Mouse (Mus musculus): ENCODE data around the gene Gnl3l. TPM values are rescaled to one million over a fixed set of nuclear protein-coding genes. Genes with fewer than 3 reads are reported as not detected.

Gene Gnl3l
- 10 to 100 TPM; 60.1 to 75.5 TPM for total RNA-seq (2021)
- long read RNA-seq, experiment 1, full-length matches to known transcripts = 8 of 11 reads
- long read RNA-seq, experiment 1, partial matches to known transcripts = 0 of 11 reads
- long read RNA-seq, experiment 1, other reads (novel, unspliced or antisense) = 3 of 11 reads
- long read RNA-seq, experiment 2, full-length matches to known transcripts = 2 of 10 reads
- long read RNA-seq, experiment 2, partial matches to known transcripts = 3 of 10 reads
- long read RNA-seq, experiment 2, other reads (novel, unspliced or antisense) = 5 of 10 reads

- DNase-seq (ENCODE audit: low spot score in 2 of 2) = peak; percentile 71 to 80
Observed at GRCm38 (mm10) chrX:151016938-151017877, at the start of gene Gnl3l. Gene Gnl3l, minus strand, starts transcription at chrX:151017322.

DNA sequence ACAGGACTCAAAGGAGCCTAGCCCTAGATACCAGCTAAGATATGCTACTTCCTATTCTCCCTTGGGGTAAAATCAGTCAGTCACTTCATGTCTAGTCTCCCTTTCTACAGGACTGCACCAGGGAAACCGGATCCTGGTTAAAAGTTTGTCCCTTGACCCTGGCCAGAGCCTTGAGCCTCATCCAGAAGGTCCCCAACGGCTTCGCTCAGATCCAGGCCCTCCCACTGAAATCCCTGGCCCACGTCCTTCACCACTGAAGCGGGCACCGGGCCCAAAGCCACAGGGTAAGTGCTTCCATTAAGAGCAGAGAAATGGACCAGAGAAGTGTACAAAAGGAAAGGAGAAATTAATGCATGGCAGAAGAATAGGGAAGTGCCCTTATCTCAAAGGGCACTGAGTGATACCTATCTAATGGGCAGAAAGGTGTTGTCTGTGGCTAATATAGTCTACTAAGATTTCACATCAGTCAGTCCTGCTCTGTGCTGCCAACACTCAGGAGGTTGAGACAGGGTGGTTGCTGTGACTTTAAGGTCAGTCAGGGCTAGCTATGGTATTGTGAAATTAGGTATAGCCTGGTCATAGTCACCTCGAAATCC lies 49.0 kb upstream of the Gnl3l start:
- no peak for DNase-seq (ENCODE audit: low spot score in 2 of 2)

DNA sequence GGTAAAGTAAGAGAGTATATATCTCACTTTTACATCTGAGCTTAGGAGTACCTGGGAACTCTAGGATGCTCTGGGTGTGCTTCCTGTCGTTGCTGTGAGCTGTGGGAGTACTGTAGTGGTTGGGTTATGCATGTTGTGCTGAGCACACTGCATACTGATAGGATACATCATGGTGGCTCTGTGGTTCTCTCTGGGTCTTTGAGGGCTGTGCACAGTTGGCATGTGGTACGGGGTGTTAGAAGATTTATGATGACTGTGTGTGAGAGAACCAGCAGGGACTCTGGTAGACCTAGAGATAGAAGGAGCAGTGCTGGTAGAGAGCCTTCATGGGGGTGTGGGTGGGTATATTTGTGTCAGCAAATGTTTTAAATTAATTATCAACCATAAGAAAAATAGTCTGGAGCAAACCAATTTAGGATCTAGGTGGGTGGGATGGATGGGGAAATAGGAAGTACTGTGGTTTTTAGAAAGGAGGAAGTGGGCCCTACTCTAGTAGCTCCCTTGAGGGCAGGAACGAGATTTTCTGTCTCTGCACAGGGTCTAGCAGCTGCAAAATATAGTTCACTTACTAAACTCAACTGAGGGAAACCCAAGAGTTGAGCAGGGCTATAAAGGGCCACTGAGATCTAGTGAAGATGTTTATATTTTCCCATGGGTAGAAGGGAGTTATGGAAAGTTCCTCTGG lies 44.6 kb upstream of the Gnl3l start:
- no peak for DNase-seq (ENCODE audit: low spot score in 2 of 2)

DNA sequence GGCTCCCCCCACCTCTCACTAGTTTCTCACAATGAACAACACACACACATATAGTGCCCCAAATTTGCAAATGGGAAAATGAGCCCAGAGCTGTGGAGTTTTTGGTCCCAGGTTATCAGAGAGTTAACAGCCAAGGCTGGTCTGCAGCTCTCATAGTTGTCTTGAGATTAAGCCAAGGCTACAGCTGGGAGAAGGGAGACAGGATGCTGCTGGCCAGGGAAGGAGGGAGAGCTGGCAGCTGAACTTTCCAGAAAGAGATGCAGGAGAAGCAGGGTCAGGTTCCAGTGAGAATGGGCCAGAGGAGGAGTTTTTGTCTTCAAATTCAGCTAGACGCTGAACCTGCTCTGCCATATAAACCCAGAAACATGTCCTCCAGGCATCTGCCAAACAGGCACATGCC lies 42.2 kb upstream of the Gnl3l start:
- DNase-seq (ENCODE audit: low spot score in 2 of 2) = no peak

DNA sequence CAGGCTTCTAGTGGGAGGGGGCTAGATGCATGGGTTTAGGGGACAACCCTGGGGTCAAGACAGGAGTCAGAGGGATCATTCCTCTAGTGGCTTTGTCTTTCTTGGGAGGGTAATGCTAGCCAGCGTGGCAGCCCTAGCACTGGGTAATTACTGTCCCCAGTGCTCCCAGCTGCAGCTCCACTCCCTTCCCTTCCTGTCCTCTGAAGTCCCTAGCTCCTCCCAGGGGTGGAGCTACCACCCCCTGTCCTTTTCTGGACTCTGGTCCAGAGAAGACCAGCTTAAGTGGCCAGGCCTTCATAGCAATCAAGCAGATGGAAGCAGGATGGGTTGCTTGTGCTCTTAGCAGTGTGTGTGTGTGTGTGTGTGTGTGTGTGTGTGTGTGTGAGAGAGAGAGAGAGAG lies 38.4 kb upstream of the Gnl3l start:
- DNase-seq (ENCODE audit: low spot score in 2 of 2) = no peak

GRCm38 (mm10) chrX:151054489-151054888 lies 37.4 kb upstream of the Gnl3l start:
- DNase-seq (ENCODE audit: low spot score in 2 of 2) = no peak

GRCm38 (mm10) chrX:151050337-151050736 lies 33.2 kb upstream of the Gnl3l start:
- DNase-seq (ENCODE audit: low spot score in 2 of 2) = peak in 1 of 2 experiments; percentile 17

DNA sequence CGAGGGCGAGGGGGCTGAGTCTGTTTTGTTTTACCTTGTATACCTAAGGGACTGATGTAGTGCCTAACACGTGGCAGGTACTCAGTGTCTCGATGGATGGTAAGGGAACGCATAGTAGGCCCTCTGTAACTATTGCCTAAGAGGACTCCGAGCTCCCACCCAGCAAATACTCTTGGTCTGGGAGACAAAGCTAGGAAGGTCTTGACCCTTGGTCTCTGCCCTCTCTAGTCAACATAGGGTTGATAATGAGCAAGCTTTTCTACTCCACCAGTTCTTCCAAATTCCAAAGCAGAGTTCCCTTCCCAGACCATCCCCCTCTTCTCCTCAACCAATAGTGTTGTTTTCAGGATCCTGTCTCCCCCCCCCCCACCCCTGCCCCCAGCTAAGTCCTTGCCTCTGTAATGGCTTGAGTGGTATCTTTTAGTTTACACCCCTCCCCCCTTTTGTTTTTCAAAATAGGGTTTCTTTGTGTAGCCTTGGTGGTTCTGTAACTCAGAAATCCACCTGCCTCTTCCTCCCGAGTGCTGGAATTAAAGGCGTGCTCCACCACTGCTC lies 32.6 kb upstream of the Gnl3l start:
- no peak for DNase-seq (ENCODE audit: low spot score in 2 of 2)

- DNase-seq (ENCODE audit: low spot score in 2 of 2) = peak; percentile 30 to 39
Observed at GRCm38 (mm10) chrX:151047431-151048058, 30.4 kb upstream of the Gnl3l start.

DNA sequence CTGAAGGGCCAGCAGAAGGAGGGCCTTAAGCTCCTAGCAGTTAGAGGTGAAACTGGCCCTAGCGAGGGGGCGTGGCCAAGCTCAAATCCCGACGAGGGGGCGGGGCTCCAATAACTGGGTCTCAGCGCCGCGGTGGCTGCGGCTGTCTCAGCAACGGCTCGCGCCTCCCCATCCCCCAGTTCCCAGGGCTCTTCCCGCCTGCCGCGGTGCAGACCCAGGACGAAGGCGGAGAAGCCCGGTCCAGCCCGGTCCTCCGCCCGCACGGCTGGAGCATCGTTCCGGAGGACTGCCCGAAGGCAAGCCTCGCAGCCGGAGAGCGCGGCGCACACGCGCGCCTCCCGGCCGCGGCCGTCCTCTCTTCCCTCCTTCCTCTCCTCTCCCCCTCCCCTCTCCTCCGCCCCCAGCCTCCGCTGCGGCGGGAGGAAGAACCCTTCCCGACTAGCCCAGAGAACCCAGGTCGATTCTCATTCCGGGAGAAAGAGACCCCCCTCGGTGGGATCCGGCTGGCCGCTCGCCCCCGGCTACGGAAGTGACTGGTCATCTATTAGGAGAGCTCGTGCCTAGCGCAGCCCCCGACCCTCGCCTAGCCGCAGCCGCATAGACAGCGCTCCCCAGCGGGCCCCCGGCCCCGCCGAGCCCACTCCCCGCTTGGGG lies 29.8 kb upstream of the Gnl3l start:
- peak; percentile 76 to 82 for DNase-seq (ENCODE audit: low spot score in 2 of 2)

DNA sequence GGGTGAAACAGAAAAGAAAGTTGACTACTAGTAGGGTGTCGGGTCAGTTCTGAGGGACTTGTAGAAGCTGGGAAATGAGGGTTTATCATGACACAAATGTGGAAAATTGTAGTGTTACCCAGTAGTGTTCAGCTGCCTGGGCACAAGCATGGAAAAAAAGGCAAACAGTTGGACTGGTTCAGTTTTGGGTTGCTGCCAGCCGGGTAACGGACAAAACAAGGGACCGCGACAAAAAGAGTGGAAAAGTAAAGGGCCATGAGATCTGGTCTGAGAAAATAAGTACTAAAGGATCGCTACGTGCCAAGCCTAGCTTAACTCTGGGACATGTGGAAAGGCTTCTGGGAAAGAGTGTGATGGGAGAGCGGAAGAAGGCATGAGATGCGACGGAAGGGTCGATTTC lies 29.2 kb upstream of the Gnl3l start:
- DNase-seq (ENCODE audit: low spot score in 2 of 2) = no peak

GRCm38 (mm10) chrX:151045850-151046249 lies 28.7 kb upstream of the Gnl3l start, which contains the start of gene Fgd1:
Gene Fgd1, plus strand, starts transcription at chrX:151046150.
- DNase-seq (ENCODE audit: low spot score in 2 of 2) = no peak

DNA sequence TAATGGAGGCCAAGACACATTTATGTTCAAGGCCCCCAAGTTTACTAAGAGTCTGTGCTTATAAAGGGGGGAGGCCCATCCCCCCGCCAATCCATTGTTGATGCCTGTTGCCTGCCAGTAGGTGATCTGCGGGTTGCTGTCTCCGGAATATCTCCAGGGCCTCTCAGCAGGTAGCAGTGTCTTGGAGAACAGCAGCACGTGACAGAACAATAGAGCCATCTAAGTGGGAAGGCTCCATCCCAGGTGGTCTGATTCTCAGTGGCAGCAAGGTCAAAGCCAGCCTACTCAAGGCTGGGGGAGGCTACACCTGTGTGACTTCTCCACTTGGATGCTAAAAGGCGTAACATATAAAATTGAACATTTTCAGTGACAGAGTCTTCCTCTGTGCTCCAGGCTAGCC lies 24.1 kb upstream of the Gnl3l start:
- DNase-seq (ENCODE audit: low spot score in 2 of 2) = no peak

DNA sequence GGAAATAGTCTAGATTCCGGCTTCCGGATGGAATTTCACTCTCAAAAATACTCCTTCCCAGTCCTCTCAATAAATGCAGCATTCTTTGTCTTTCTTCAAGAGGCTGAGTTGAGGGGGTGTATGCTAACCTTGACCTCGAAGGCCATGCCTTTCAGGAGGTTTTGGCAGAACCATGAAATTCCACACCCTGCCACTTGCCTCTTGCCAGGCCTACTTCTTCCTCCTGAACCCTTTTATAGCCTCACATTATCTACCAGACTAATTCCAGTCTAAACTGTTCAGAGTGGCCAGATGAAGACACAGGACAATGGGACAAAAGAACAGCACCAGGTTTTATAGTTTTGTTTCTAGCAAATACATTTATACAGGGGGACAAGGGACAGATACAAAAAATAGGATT lies 14.3 kb upstream of the Gnl3l start:
- no peak for DNase-seq (ENCODE audit: low spot score in 2 of 2)

- DNase-seq (ENCODE audit: low spot score in 2 of 2) = no peak
Observed at GRCm38 (mm10) chrX:151018798-151019197, 1.7 kb upstream of the Gnl3l start.

DNA sequence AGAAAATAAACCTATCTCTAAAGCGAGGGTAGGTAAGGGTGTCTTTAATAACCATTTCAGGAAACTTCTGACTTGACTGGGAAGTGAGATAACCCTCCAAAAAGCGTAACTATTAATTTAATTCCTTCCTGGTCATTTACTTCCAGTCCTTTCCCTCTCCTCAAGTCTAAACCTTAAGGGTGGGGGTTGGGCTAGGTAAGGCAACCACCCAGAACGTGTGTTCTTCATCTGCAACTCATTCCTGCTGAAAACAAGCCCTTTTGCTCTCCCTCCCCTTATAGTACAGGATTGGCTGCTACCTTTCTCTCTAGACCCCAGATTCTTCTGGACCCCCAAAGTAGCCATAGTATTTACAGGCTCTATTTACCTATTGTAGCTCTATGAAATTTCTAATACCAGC lies 775 bp upstream of the Gnl3l start:
- no peak for DNase-seq (ENCODE audit: low spot score in 2 of 2)

DNA sequence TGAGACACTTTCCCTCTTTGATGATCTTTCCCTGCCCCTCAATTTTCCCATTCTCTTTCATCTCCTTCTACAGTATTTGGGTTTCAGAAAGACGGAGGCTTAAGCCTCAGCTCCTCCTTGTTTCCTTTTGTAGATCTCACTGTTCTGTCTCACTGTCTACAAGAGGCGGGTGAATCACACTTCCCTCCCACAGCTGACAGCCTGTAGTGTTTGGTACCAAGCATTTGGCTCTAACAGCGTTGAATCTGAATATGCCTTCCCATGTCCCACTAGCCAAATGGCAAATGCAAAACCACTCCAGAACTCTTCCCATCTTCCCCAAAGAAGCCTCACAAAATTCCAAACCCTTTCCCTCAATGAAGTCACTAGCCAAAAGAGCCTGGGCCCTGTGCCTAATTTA lies 20.3 kb downstream of the Gnl3l start:
- no peak for DNase-seq (ENCODE audit: low spot score in 2 of 2)

DNA sequence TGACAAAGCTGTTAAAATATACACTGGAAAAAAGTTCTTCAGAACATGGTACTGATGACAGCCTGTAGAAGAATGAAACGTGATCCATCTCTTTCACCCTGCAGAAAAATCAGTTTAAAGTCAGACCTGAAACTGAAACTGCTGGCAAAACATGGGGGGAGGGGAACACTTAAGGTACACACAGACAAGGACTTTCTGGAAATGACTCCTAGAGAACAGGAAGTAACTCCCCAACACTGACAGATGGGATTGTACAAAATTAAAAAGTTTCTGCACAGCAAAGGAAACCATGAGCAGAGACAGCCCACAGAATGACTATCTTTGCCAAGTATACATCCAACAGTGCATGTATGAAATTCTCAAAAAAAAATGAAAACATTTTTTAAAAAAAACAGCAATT lies 35.5 kb downstream of the Gnl3l start:
- no peak for DNase-seq (ENCODE audit: low spot score in 2 of 2)

GRCm38 (mm10) chrX:150975424-150975823 lies 41.7 kb downstream of the Gnl3l start:
- DNase-seq (ENCODE audit: low spot score in 2 of 2) = no peak

- no peak for DNase-seq (ENCODE audit: low spot score in 2 of 2)
Observed at GRCm38 (mm10) chrX:150963027-150963426, 54.1 kb downstream of the Gnl3l start.

All from adrenal gland, adult 18-20 months (tissue).